13 mouse cellular contexts compared by ENCODE assay signal in genomic region chr15:27321915-27322665, GRCm38 (mm10).
DNase-seq lines count a peak whose midpoint lies in the region.
"Had no signal": no experiment of that assay in that cellular context is flagged by ENCODE, and none has a peak within 500 bp of the region (broad histone marks: within the 10 kb centered on the region; RNA-seq: fewer than 3 reads in every experiment).

No protein-coding gene starts in this region.

- intact Hi-C loops in left cerebral cortex, postnatal 36 days (cut with DNase I): no loop called here

- peak; percentile 18 to 24 for DNase-seq in layer of hippocampus, adult 8-10 months (ENCODE audit: low spot score in 2 of 2)
- no peak for DNase-seq in layer of hippocampus, postnatal 10 days (ENCODE audit: low spot score in 2 of 2)
- DNase-seq in 3T3-L1 (ENCODE audit: low read depth, low spot score): peak; percentile 80
- peak; percentile 86 for DNase-seq in brain, adult 2 months (ENCODE audit: low read depth, low spot score)
- DNase-seq in left cerebral cortex, postnatal 36 days (ENCODE audit: low spot score in 2 of 2): peak; percentile 50 to 62
- DNase-seq in urinary bladder, postnatal 36 days (ENCODE audit: low spot score in 2 of 2): no peak
- no peak for DNase-seq in spleen, postnatal 10 days (ENCODE audit: low spot score in 2 of 2)
- DNase-seq: adrenal gland, adult 2 months; cerebellum, postnatal 14 days; gastrocnemius, postnatal 25 days; kidney, adult 2 months; kidney, postnatal 4 days; midbrain, embryonic 14.5 days had no signal

Comparison
In these comparisons a context has a peak if more than half of its experiments do, and no peak if none do; other contexts are left out.
1. DNase-seq: peak in layer of hippocampus, adult 8-10 months (2 of 2), 3T3-L1 (single experiment), brain, adult 2 months (single experiment) and left cerebral cortex, postnatal 36 days (2 of 2); none in layer of hippocampus, postnatal 10 days (0 of 2), urinary bladder, postnatal 36 days (0 of 2) and spleen, postnatal 10 days (0 of 2).